Mouse (Mus musculus): ENCODE results near the gene Rdm1. TPM values are rescaled to one million over a fixed set of nuclear protein-coding genes. Genes with fewer than 3 reads are reported as not detected.
"Not testable (repeated sequence)": the region's sequence is repeated elsewhere in the genome, so short reads cannot be mapped to it uniquely, and the experiment has no call there.

The Rdm1 gene
- polyA plus RNA-seq, 1 experiment from 2014 or later: 30.8 TPM

DNA sequence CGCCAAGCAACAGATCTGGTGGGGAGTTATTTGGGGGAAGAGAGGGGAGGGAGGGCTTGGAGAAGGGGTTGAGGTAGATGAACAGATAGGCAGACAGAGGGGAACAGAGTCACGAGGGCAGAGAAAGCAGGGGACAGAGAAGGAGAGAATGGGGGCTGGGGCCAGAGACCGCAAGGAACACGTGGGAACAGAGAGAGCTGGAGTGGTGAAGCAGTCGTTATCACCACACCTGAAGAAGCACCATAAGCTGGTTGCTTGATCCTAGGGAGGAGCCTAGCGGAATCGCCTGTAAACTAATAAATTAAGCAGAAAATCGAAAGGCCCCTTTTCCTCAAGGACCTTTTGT, 373 bp upstream of the Rdm1 start:
- Histone ChIP-seq H3K4me2 (ENCODE audit: low read length) (peak overlapping the region; percentile 57), H3K27me3 (replicated peaks; ENCODE audit: control insufficient read depth, insufficient read depth, low read length) (no peaks in the 10 kb centered on the region), H3K4me3 (ENCODE audit: low read depth, low read length) (peak overlapping the region; percentile 39), H3K27ac (ENCODE audit: low read depth) (peak overlapping the region; percentile 98), H3K9me3 (ENCODE audit: control insufficient read depth, low read length) (no peaks in the 10 kb centered on the region), H3K9ac (ENCODE audit: low read length) (peak overlapping the region; percentile 51), H3K4me1 (replicated peaks; ENCODE audit: control insufficient read depth, insufficient read depth, low read length) (no peaks in the 10 kb centered on the region), H3K36me3 (ENCODE audit: control insufficient read depth, insufficient read depth, low read length) (no peaks in the 10 kb centered on the region; the same call in 1 of the 2 replicates)
- no peak for DNase-seq (ENCODE audit: low spot score)
- ATAC-seq (replicated peaks; ENCODE audit: low FRiP score, low TSS enrichment, low read depth): peak; percentile 20
- WGBS: 3% methylated on average over 8 of the region's 8 CpGs

GRCm38 (mm10) chr11:101627857-101628559, 1.0 kb downstream of the Rdm1 start:
- H3K4me3 ChIP-seq (ENCODE audit: low read depth, low read length): peak overlapping the region; percentile 53
- H3K36me3 ChIP-seq (ENCODE audit: control insufficient read depth, insufficient read depth, low read length): no peaks in the 10 kb centered on the region; the same call in 1 of the 2 replicates
- H3K4me1 ChIP-seq (replicated peaks; ENCODE audit: control insufficient read depth, insufficient read depth, low read length): no peaks in the 10 kb centered on the region
- H3K9me3 ChIP-seq (ENCODE audit: control insufficient read depth, low read length): no peaks in the 10 kb centered on the region
- H3K27ac ChIP-seq (ENCODE audit: low read depth): peak overlapping the region; percentile 98
- ATAC-seq (replicated peaks; ENCODE audit: low FRiP score, low TSS enrichment, low read depth) (peak; percentile 53), DNase-seq (ENCODE audit: low spot score) (peak; percentile 98)
- H3K27me3 ChIP-seq (replicated peaks; ENCODE audit: control insufficient read depth, insufficient read depth, low read length): no peaks in the 10 kb centered on the region
- peak overlapping the region; percentile 70 for H3K9ac ChIP-seq (ENCODE audit: low read length)
- H3K4me2 ChIP-seq (ENCODE audit: low read length): peak overlapping the region; percentile 88
- under 1% methylated on average over 33 of the region's 33 CpGs for WGBS

DNA sequence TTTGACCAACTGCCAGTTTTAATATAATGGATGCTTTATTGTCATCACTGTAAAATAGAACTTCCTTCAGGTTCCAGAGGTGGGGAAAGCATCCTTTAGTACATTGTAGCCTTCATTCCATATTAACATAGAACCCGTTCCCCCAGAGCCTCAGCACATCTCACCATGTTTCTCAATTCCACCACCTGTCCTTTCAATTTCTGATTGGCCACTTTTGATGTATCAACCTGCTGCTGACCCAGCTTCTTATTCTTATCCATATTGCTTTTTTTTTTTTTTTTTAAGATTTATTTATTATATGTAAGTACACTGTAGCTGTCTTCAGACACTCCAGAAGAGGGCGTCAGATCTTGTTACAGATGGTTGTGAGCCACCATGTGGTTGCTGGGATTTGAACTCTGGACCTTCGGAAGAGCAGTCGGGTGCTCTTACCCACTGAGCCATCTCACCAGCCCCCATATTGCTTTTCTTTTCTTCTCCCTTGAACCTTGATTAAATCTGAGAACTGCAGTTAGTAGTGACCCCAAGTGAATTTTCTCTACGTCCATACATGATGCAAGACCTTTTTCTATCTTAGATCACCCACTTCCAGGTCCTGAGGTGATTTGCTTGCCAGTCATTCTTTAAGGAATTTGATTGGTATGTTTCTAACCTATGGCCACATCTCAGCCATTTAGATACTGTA, 1.9 kb downstream of the Rdm1 start:
- peak overlapping the region; percentile 53 for H3K4me3 ChIP-seq (ENCODE audit: low read depth, low read length)

GRCm38 (mm10) chr11:101635660-101636059, 8.7 kb downstream of the Rdm1 start:
- DNase-seq (ENCODE audit: low spot score) (no peak), ATAC-seq (replicated peaks; ENCODE audit: low FRiP score, low TSS enrichment, low read depth) (no peak)
- Histone ChIP-seq H3K27ac (ENCODE audit: low read depth) (no peak overlapping the region), H3K27me3 (replicated peaks; ENCODE audit: control insufficient read depth, insufficient read depth, low read length) (no peaks in the 10 kb centered on the region), H3K4me2 (ENCODE audit: low read length) (no peak overlapping the region), H3K36me3 (ENCODE audit: control insufficient read depth, insufficient read depth, low read length) (peaks cover 19% of the 10 kb centered on the region), H3K9me3 (ENCODE audit: control insufficient read depth, low read length) (no peaks in the 10 kb centered on the region), H3K4me3 (ENCODE audit: low read depth, low read length) (no peak overlapping the region), H3K4me1 (replicated peaks; ENCODE audit: control insufficient read depth, insufficient read depth, low read length) (no peaks in the 10 kb centered on the region), H3K9ac (ENCODE audit: low read length) (no peak overlapping the region)
- 78% methylated on average over 10 of the region's 10 CpGs for WGBS

More for the DNA sequence above, 1.9 kb downstream of the Rdm1 start:
- DNase-seq (ENCODE audit: low spot score); ATAC-seq (replicated peaks; ENCODE audit: low FRiP score, low TSS enrichment, low read depth); H3K9me3 ChIP-seq (ENCODE audit: control insufficient read depth, low read length); H3K36me3 ChIP-seq (ENCODE audit: control insufficient read depth, insufficient read depth, low read length); H3K27ac ChIP-seq (ENCODE audit: low read depth); H3K27me3 ChIP-seq (replicated peaks; ENCODE audit: control insufficient read depth, insufficient read depth, low read length); H3K4me1 ChIP-seq (replicated peaks; ENCODE audit: control insufficient read depth, insufficient read depth, low read length): not testable (repeated sequence)
- peak overlapping the region; percentile 88 for H3K4me2 ChIP-seq (ENCODE audit: low read length)
- peak overlapping the region; percentile 70 for H3K9ac ChIP-seq (ENCODE audit: low read length)
- 70% methylated on average over 4 of the region's 5 CpGs for WGBS

DNA sequence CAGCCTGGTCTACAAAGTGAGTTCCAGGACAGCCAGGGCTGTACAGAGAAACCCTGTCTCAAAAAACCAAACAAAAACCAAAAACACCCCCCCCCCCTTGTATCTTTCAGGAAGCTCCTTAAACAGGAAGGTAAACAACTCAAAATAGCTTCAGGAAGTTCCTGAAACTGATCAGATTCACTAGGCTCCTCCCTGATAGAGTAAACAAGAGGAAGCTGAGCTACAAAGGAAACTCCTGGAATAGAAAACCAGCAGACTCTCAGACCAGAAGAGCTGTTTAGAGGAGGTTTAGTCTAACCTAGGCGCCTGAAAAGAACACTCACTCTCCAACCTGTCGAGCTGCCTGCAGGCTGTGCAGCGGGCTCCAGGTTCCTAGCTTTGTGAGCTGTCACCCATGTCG, 12.8 kb downstream of the Rdm1 start:
- H3K4me2 ChIP-seq (ENCODE audit: low read length): no peak overlapping the region
- no peak overlapping the region for H3K27ac ChIP-seq (ENCODE audit: low read depth)
- no peaks in the 10 kb centered on the region for H3K27me3 ChIP-seq (replicated peaks; ENCODE audit: control insufficient read depth, insufficient read depth, low read length)
- H3K9me3 ChIP-seq (ENCODE audit: control insufficient read depth, low read length): no peaks in the 10 kb centered on the region
- H3K4me3 ChIP-seq (ENCODE audit: low read depth, low read length): no peak overlapping the region
- no peak for ATAC-seq (replicated peaks; ENCODE audit: low FRiP score, low TSS enrichment, low read depth)
- no peak for DNase-seq (ENCODE audit: low spot score)
- WGBS: 94% methylated on average over 4 of the region's 4 CpGs
- no peak overlapping the region for H3K9ac ChIP-seq (ENCODE audit: low read length)
- no peaks in the 10 kb centered on the region; the same call in 1 of the 2 replicates for H3K4me1 ChIP-seq (replicated peaks; ENCODE audit: control insufficient read depth, insufficient read depth, low read length)
- peaks cover 13% of the 10 kb centered on the region for H3K36me3 ChIP-seq (ENCODE audit: control insufficient read depth, insufficient read depth, low read length)

GRCm38 (mm10) chr11:101640857-101641709, 14.1 kb downstream of the Rdm1 start:
- peak overlapping the region; percentile 29 for H3K4me3 ChIP-seq (ENCODE audit: low read depth, low read length)
- peak overlapping the region; percentile 46 for H3K4me2 ChIP-seq (ENCODE audit: low read length)
- peak overlapping the region; percentile 82 for H3K27ac ChIP-seq (ENCODE audit: low read depth)
- not testable (repeated sequence) for H3K36me3 ChIP-seq (ENCODE audit: control insufficient read depth, insufficient read depth, low read length); H3K4me1 ChIP-seq (replicated peaks; ENCODE audit: control insufficient read depth, insufficient read depth, low read length); H3K9me3 ChIP-seq (ENCODE audit: control insufficient read depth, low read length); H3K27me3 ChIP-seq (replicated peaks; ENCODE audit: control insufficient read depth, insufficient read depth, low read length)
- 5% methylated on average over 51 of the region's 53 CpGs for WGBS
- ATAC-seq (replicated peaks; ENCODE audit: low FRiP score, low TSS enrichment, low read depth) (peak; percentile 80), DNase-seq (ENCODE audit: low spot score) (peak; percentile 88)
- peak overlapping the region; percentile 35 for H3K9ac ChIP-seq (ENCODE audit: low read length)

GRCm38 (mm10) chr11:101641710-101642642, 15.0 kb downstream of the Rdm1 start:
- Histone ChIP-seq H3K4me2 (ENCODE audit: low read length) (peak overlapping the region; percentile 46; the same call in 1 of the 2 replicates), H3K27ac (ENCODE audit: low read depth) (peak overlapping the region; percentile 82)
- H3K9me3 ChIP-seq (ENCODE audit: control insufficient read depth, low read length); H3K27me3 ChIP-seq (replicated peaks; ENCODE audit: control insufficient read depth, insufficient read depth, low read length); H3K36me3 ChIP-seq (ENCODE audit: control insufficient read depth, insufficient read depth, low read length); H3K4me3 ChIP-seq (ENCODE audit: low read depth, low read length); H3K4me1 ChIP-seq (replicated peaks; ENCODE audit: control insufficient read depth, insufficient read depth, low read length); H3K9ac ChIP-seq (ENCODE audit: low read length): not testable (repeated sequence)
- DNase-seq (ENCODE audit: low spot score) (peak; percentile 70), ATAC-seq (replicated peaks; ENCODE audit: low FRiP score, low TSS enrichment, low read depth) (peak; percentile 76)
- WGBS: 6% methylated on average over 13 of the region's 26 CpGs

- peaks cover 3% of the 10 kb centered on the region; the same call in 1 of the 2 replicates for H3K4me1 ChIP-seq (replicated peaks; ENCODE audit: control insufficient read depth, insufficient read depth, low read length)
- no peaks in the 10 kb centered on the region for H3K9me3 ChIP-seq (ENCODE audit: control insufficient read depth, low read length)
- no peaks in the 10 kb centered on the region for H3K27me3 ChIP-seq (replicated peaks; ENCODE audit: control insufficient read depth, insufficient read depth, low read length)
- DNase-seq (ENCODE audit: low spot score): no peak
- 52% methylated on average over 5 of the region's 5 CpGs for WGBS
- H3K9ac ChIP-seq (ENCODE audit: low read length): no peak overlapping the region
- ATAC-seq (replicated peaks; ENCODE audit: low FRiP score, low TSS enrichment, low read depth): no peak
- no peaks in the 10 kb centered on the region for H3K36me3 ChIP-seq (ENCODE audit: control insufficient read depth, insufficient read depth, low read length)
- H3K27ac ChIP-seq (ENCODE audit: low read depth): no peak overlapping the region
- H3K4me3 ChIP-seq (ENCODE audit: low read depth, low read length): no peak overlapping the region
- H3K4me2 ChIP-seq (ENCODE audit: low read length): no peak overlapping the region
These were observed 15.9 kb downstream of the Rdm1 start for GRCm38 (mm10) chr11:101642931-101643330.
